Mouse (Mus musculus): Measurements from ENCODE around the gene Slc16a4. TPM values are rescaled to one million over a fixed set of nuclear protein-coding genes. Genes with fewer than 3 reads are reported as not detected.

The Slc16a4 gene
- 0.80 TPM in 1 of 2 replicates, not detected in the other for polyA plus RNA-seq (2011; ENCODE audit: insufficient read depth, insufficient read length, low replicate concordance, missing spikeins)

DNA sequence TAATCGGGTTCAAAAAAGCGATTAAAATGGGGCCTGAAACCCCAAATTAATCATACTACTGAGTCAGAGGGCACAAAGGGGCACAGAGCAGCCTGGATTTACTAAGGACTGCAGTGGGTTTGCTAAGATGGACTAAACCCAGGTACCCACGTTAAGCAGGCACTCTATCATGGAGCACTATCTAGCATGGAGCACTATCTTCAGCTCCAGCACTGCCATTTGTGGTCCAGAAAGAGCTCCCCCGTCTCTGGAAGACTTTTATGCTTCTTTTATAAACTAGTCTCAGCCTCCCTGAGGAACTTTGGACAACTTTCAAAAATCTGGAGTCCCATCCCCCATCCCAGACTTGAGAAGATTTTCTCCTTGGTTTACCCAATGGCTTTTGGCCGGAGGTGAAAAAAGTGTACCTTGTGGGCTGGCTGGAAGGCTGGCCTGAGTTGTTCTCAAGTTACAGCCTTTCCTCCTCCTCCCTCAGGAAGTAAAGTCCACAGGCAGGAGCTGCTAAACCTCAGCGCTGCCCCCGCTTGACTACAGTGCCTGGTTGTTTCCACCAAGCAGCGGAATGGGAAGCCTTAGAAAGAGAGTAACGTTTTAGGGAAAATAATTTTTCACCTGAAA, at the start of gene Slc16a4:
Gene Slc16a4 (plus strand): TSS at position 467 of the 618 bp plus-strand sequence.
- no peak within 1 kb of the TSS for H3K4me3 ChIP-seq (replicated peaks; ENCODE audit: control insufficient read depth, low read depth, low read length)
- TF ChIP-seq POLR2A (IDR thresholded peaks at IDR 0.05; ENCODE audit: borderline replicate concordance, control insufficient read depth, low read depth, low read length) (no peak), CTCF (IDR thresholded peaks at IDR 0.05; ENCODE audit: control insufficient read depth, insufficient read depth, low read length) (no peak)
- WGBS, result 30% methylated on average over 9 of the region's 9 CpGs
- no peak within 1 kb of the TSS for H3K27ac ChIP-seq (ENCODE audit: control insufficient read depth, insufficient read depth, low read depth, low read length, poor library complexity)
- H3K4me1 ChIP-seq (ENCODE audit: control insufficient read depth, insufficient read depth, low read length), result no peaks in the 10 kb centered on the region

DNA sequence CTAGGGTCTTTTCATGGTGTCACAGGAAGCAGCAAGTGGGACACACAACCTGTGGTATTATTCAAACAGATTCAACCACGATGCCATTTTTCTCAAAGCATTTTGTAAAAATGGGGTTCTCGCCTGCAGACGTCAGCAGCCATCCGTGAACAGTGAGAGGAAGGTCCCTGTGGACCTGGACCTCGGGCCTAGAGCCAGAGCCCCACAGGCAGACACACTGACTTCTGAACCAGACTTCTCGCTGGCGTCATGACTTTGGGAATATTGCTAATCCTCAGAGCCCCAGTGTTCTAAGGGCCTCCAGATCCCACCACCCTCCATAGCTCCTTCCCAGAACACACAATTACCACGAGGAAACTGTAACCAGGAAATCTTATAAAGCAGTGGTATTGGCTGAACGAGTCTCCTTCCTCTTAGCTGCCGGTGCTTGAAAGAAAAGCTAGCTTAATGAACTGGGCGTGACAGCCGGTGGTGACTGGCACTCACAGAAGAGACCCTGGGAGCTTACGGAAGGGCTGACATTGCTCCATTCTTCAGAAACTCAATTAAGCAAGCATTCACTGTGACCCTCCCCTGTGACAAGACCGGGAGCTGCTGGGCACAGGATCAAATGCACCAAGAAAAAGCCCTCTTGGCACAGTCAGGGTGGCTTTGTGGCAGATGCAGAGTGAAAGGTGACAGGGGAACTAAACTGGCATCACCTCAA, 49.5 kb upstream of the Slc16a4 start:
- TF ChIP-seq CTCF (IDR thresholded peaks at IDR 0.05; ENCODE audit: control insufficient read depth, insufficient read depth, low read length) (no peak), POLR2A (IDR thresholded peaks at IDR 0.05; ENCODE audit: borderline replicate concordance, control insufficient read depth, low read depth, low read length) (no peak)
- Histone ChIP-seq H3K4me1 (ENCODE audit: control insufficient read depth, insufficient read depth, low read length) (no peaks in the 10 kb centered on the region), H3K4me3 (replicated peaks; ENCODE audit: control insufficient read depth, low read depth, low read length) (no peak overlapping the region), H3K27ac (ENCODE audit: control insufficient read depth, insufficient read depth, low read depth, low read length, poor library complexity) (no peak overlapping the region)
- WGBS, result 32% methylated on average over 14 of the region's 14 CpGs

DNA sequence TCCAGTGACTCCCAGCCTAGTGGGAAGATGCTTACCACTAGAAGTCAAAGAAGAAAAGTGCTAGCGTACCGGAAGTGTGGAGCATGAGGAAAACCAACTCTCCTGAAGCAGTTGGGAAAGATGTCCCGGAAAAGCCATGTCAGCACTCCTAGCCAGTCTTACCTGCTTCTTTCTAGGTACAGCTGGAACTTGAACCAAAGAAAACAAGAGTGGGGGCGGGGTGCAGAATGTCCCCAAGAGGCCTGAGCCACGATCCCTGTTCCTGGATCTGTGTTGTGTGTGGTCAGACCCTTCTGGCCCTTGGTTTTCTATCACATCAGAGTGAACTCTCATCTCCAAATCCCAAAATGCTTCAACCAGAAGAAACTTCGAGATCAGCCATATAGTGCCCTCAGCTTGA, 44.2 kb upstream of the Slc16a4 start:
- no peaks in the 10 kb centered on the region; the same call in 1 of the 2 replicates for H3K4me1 ChIP-seq (ENCODE audit: control insufficient read depth, insufficient read depth, low read length)
- WGBS, result 82% methylated on average over 6 of the region's 6 CpGs
- TF ChIP-seq CTCF (IDR thresholded peaks at IDR 0.05; ENCODE audit: control insufficient read depth, insufficient read depth, low read length) (no peak), POLR2A (IDR thresholded peaks at IDR 0.05; ENCODE audit: borderline replicate concordance, control insufficient read depth, low read depth, low read length) (no peak)
- no peak overlapping the region for H3K27ac ChIP-seq (ENCODE audit: control insufficient read depth, insufficient read depth, low read depth, low read length, poor library complexity)
- H3K4me3 ChIP-seq (replicated peaks; ENCODE audit: control insufficient read depth, low read depth, low read length), result no peak overlapping the region

DNA sequence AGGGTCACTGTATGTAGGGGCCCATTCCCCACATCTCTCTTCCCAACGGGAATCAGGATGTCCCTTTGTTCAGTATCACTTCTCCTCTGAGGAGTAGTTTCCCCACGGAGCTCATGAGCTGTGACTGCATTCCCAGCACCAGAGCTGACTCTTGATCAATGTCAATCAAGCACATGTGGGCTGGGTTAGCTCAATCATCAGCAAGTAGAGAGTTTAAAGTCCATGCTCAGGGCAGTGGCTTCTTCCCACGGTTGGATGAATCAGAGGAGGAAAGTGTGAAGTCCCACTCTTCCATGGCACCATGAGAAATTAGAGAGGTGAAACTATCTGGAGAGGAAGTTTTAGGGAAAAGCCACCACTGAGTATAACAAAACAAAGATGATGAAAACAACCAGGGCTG, 42.0 kb upstream of the Slc16a4 start:
- no peak for TF ChIP-seq POLR2A (IDR thresholded peaks at IDR 0.05; ENCODE audit: borderline replicate concordance, control insufficient read depth, low read depth, low read length)
- TF ChIP-seq CTCF (IDR thresholded peaks at IDR 0.05; ENCODE audit: control insufficient read depth, insufficient read depth, low read length), result no peak
- Histone ChIP-seq H3K27ac (ENCODE audit: control insufficient read depth, insufficient read depth, low read depth, low read length, poor library complexity) (no peak overlapping the region), H3K4me1 (ENCODE audit: control insufficient read depth, insufficient read depth, low read length) (no peaks in the 10 kb centered on the region; the same call in 1 of the 2 replicates), H3K4me3 (replicated peaks; ENCODE audit: control insufficient read depth, low read depth, low read length) (no peak overlapping the region)
- 56% methylated on average over 3 of the region's 3 CpGs for WGBS

DNA sequence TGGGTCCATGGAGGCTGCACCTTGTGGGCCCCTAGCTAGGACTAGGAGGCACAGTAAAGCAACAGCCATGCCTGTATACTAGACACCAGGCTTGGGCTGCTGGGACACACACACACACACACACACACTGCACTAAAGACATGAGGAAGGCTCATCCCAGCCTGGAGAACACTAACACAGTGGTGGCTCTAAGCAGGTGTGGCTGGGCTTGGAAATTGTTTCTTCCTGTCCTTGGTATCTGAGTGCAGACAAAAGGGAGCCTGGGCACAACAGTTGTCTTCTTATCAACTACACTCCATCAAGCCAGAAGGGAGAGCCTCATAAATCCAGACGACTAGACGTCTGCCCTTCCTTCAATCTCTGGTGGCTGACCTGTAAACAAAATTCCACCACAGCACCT, 40.7 kb upstream of the Slc16a4 start:
- Histone ChIP-seq H3K27ac (ENCODE audit: control insufficient read depth, insufficient read depth, low read depth, low read length, poor library complexity) (no peak overlapping the region), H3K4me3 (replicated peaks; ENCODE audit: control insufficient read depth, low read depth, low read length) (no peak overlapping the region), H3K4me1 (ENCODE audit: control insufficient read depth, insufficient read depth, low read length) (no peaks in the 10 kb centered on the region; the same call in 1 of the 2 replicates)
- no peak for TF ChIP-seq POLR2A (IDR thresholded peaks at IDR 0.05; ENCODE audit: borderline replicate concordance, control insufficient read depth, low read depth, low read length)
- no peak for TF ChIP-seq CTCF (IDR thresholded peaks at IDR 0.05; ENCODE audit: control insufficient read depth, insufficient read depth, low read length)
- WGBS, result 41% methylated on average over 2 of the region's 2 CpGs

DNA sequence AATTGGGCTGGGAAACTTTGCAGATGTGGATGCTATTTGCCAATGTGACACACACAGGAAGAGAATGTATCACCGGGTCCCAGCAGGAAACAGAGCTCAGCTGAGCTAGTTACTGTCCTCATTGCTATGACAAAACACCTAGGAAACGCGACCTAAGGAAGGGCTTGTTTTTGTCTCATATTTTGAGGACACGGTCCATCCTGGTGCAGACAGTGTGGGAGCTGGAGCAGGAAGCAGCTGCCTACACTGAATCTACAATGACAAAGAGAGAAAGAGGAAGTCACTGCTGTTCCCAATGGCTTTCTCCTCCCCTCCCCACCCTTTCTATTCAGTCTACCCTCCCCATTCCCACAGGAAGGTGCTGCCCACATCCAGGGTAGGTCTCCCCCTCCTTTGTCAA, 39.0 kb upstream of the Slc16a4 start:
- WGBS, result 2% methylated on average over 4 of the region's 4 CpGs
- Histone ChIP-seq H3K4me1 (ENCODE audit: control insufficient read depth, insufficient read depth, low read length) (no peaks in the 10 kb centered on the region; the same call in 1 of the 2 replicates), H3K4me3 (replicated peaks; ENCODE audit: control insufficient read depth, low read depth, low read length) (no peak overlapping the region), H3K27ac (ENCODE audit: control insufficient read depth, insufficient read depth, low read depth, low read length, poor library complexity) (no peak overlapping the region)
- TF ChIP-seq CTCF (IDR thresholded peaks at IDR 0.05; ENCODE audit: control insufficient read depth, insufficient read depth, low read length) (no peak), POLR2A (IDR thresholded peaks at IDR 0.05; ENCODE audit: borderline replicate concordance, control insufficient read depth, low read depth, low read length) (no peak)

DNA sequence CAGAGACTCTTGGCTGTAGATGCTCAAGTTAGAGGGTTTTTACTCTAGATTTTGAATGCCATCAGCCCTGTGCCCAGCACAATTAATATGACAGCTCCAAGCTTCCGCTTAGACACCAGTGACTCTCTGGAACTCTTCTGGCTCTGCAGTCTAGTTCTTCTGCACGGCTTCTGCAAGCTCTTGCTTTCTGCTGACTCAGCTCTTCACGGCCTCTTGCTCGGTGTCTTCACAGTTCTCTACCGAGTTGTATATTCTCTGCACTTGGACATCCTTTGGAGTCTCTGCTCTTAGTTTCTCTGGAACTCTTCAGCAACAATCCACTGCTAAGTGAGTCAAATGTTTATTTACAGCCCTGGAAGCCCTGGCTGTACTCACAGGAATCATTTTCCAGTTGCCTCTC, 37.1 kb upstream of the Slc16a4 start:
- Histone ChIP-seq H3K4me3 (replicated peaks; ENCODE audit: control insufficient read depth, low read depth, low read length) (no peak overlapping the region), H3K4me1 (ENCODE audit: control insufficient read depth, insufficient read depth, low read length) (no peaks in the 10 kb centered on the region; the same call in 1 of the 2 replicates), H3K27ac (ENCODE audit: control insufficient read depth, insufficient read depth, low read depth, low read length, poor library complexity) (no peak overlapping the region)
- 68% methylated on average over 5 of the region's 5 CpGs for WGBS
- TF ChIP-seq POLR2A (IDR thresholded peaks at IDR 0.05; ENCODE audit: borderline replicate concordance, control insufficient read depth, low read depth, low read length), result no peak
- TF ChIP-seq CTCF (IDR thresholded peaks at IDR 0.05; ENCODE audit: control insufficient read depth, insufficient read depth, low read length), result no peak

DNA sequence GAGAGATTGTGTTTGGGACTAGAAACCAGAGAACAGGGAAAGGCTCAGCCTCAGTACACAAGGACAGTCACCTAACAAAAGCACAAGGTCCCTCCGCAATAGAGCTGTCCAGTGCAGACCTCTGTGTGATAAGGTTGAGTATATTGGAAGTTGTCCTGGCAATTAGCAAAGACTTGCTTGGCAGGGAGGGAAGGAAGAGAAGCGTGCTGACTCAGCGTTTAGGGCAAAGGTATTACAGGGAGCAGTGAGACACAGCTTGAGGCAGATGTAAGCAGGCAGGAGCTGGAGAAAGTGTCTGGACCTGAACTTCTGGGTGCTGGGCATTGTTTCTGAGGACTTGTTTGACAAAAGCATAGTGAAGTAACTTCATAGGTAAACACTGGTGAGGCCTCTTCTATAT, 35.0 kb upstream of the Slc16a4 start:
- no peak overlapping the region for H3K4me3 ChIP-seq (replicated peaks; ENCODE audit: control insufficient read depth, low read depth, low read length)
- no peaks in the 10 kb centered on the region; the same call in 1 of the 2 replicates for H3K4me1 ChIP-seq (ENCODE audit: control insufficient read depth, insufficient read depth, low read length)
- WGBS, result 71% methylated on average over 3 of the region's 3 CpGs
- H3K27ac ChIP-seq (ENCODE audit: control insufficient read depth, insufficient read depth, low read depth, low read length, poor library complexity), result no peak overlapping the region
- TF ChIP-seq POLR2A (IDR thresholded peaks at IDR 0.05; ENCODE audit: borderline replicate concordance, control insufficient read depth, low read depth, low read length), result no peak
- no peak for TF ChIP-seq CTCF (IDR thresholded peaks at IDR 0.05; ENCODE audit: control insufficient read depth, insufficient read depth, low read length)

Data from bone marrow, adult 2 months (tissue).